Mouse (Mus musculus) brain, embryonic 14.5 days (tissue): ENCODE data around the gene Lsm6.

Experiments used
- CTCF ChIP-seq: fragments of 200-500 bp; IDR thresholded peaks from 2 replicates; pipeline ENCODE4 v1.5.1; 2012; ENCODE audit warnings: inconsistent platforms, mild to moderate bottlenecking, moderate library complexity, borderline replicate concordance; ENCODE audit not compliant: insufficient read depth, insufficient read length; ENCODE audit errors: extremely low read depth
- POLR2A ChIP-seq: fragments of 200-500 bp; IDR thresholded peaks from 2 replicates; pipeline ENCODE4 v1.6.1; 2012; ENCODE audit warnings: mild to moderate bottlenecking, inconsistent platforms, borderline replicate concordance; ENCODE audit not compliant: poor library complexity, insufficient read depth, insufficient read length, severe bottlenecking; ENCODE audit errors: extremely low read depth

DNA sequence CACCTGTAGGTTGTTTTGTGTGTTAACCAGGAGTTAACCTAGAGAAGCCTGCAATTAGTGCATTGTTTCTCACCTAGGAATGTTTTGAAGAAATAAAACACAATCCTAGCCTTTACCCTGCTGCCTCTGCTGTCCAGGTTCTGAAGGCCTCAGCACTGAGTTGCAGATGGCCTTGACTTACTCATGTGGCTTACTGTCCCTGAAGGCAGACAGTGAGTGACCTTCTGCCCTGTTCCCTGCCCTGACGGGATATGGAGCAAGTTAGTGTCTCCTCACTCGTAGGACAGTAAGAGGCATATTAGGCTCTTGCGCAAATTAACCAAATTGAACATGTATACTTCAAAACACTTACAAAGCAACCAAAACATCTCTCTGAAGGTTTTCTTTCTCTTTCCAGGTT lies 22.3 kb downstream of the Lsm6 start:
- TF ChIP-seq CTCF (no peak), POLR2A (no peak)
